Mouse (Mus musculus) urinary bladder, postnatal 25 days (tissue): ENCODE data around the gene Ano7.
"Not testable (repeated sequence)": the region's sequence is repeated elsewhere in the genome, so short reads cannot be mapped to it uniquely, and the experiment has no call there.

ENCODE experiments used
- DNase-seq: peaks from one replicate; pipeline ENCODE4 v3.0.0; 2022; ENCODE audit warnings: low spot score

Ano7 gene

DNA sequence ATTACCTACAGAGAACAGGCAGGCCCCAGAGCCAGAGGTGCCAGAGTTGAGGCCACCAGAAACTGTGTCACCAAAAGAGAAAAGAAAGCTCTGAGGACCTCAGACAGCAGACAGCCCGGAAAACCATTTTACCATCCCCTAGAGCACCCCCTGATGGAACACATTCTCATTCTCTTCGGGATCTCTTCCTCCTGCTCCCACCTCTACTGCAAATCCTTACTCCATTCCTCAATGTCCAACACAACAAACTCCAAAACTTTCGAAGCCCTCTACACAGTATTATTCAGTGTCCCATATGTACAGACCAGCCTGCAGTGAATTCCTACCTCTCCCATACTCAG lies 72.1 kb downstream of the Ano7 start:
- no peak for DNase-seq

DNA sequence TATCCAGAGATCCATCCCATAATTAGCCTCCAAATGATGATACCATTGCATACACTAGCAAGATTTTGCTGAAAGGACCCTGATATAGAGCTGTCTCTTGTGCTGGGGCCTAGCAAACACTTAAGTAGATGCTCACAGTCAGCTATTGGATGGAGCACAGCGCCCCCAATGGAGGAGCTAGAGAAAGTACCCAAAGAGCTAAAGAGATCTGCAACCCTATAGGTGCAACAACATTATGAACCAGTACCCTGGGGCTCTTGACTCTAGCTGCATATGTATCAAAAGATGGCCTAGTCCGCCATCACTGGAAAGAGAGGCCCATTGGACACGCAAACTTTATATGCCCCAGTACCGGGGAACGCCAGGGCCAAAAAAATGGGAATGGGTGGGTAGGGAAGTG lies 76.4 kb downstream of the Ano7 start:
- DNase-seq: not testable (repeated sequence)

DNA sequence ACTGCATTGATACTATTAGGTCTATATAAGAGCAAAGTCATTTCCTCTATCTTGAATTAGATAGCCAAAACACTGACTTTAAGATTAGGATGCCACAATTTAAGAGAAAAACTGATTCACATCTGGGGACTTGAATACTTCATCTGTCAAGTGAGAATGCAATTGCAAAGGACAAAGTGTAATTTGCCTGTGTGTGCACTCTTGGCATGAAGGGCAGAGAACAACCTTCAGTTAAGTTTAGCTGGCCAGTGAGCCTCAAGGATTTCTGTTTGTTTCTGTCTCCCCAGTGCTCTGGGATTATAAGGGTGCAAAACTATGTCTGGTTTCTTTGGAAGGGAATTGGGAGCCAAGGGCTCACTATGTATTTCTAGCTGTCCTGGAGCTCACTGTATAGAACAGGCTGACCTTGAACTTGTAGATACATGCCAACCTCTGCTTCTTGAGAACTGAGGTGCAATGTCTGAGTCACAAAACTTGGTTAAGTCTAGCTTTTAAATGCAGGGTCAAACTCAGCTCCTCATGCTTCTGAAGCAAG lies 80.1 kb downstream of the Ano7 start:
- DNase-seq: no peak
